Mouse (Mus musculus) lung, postnatal 0 days (tissue): Measurements from ENCODE around the gene Cabp4. TPM values are rescaled to one million over a fixed set of nuclear protein-coding genes. Genes with fewer than 3 reads are reported as not detected.

ENCODE experiments used
- ATAC-seq: fragments of 200-750 bp; cut with Nextera tagmentation; 2 replicates; pipeline ENCODE4 v1.8.0; 2017; ENCODE audit warnings: moderate library complexity
- DNase-seq: peaks from one replicate; pipeline ENCODE4 v3.0.0-alpha.2; 2016; ENCODE audit warnings: low spot score
- H3K27ac ChIP-seq: fragments of 300-500 bp; sonication (generic); 2 replicates; pipeline ENCODE4 v1.5.1; 2014; ENCODE audit warnings: antibody characterized with exemption, mild to moderate bottlenecking, low read length, mixed read lengths
- H3K27me3 ChIP-seq: fragments of 300-500 bp; sonication (generic); replicated peaks from 2 replicates; pipeline ENCODE4 v1.6.1; 2014; ENCODE audit warnings: low read length, mixed read lengths; ENCODE audit not compliant: insufficient read depth
- H3K36me3 ChIP-seq: fragments of 300-500 bp; sonication (generic); 2 replicates; pipeline ENCODE4 v1.6.1; 2014; ENCODE audit warnings: low read length, mixed read lengths; ENCODE audit not compliant: insufficient read depth
- H3K4me1 ChIP-seq: fragments of 300-500 bp; sonication (generic); 2 replicates; pipeline ENCODE4 v1.6.1; 2014; ENCODE audit warnings: antibody characterized with exemption, low read depth, low read length, mixed read lengths; ENCODE audit not compliant: insufficient read depth
- H3K4me2 ChIP-seq: fragments of 300-500 bp; sonication (generic); replicated peaks from 2 replicates; pipeline ENCODE4 v1.6.1; 2014; ENCODE audit warnings: low read depth, mild to moderate bottlenecking, low read length, moderate library complexity, mixed read lengths
- H3K4me3 ChIP-seq: fragments of 300-500 bp; sonication (generic); 2 replicates; pipeline ENCODE4 v1.5.1; 2014; ENCODE audit warnings: low read depth, low read length
- H3K9ac ChIP-seq: fragments of 300-500 bp; sonication (generic); replicated peaks from 2 replicates; pipeline ENCODE4 v1.6.1; 2014; ENCODE audit warnings: low read depth, mild to moderate bottlenecking
- H3K9me3 ChIP-seq: fragments of 300-500 bp; sonication (generic); 2 replicates; pipeline ENCODE4 v1.6.1; 2016; ENCODE audit warnings: low read length, mixed read lengths
- CTCF ChIP-seq: IDR thresholded peaks from 2 replicates; pipeline ENCODE4 v1.5.1; 2016; ENCODE audit warnings: antibody characterized with exemption, mild to moderate bottlenecking
- EP300 ChIP-seq: IDR thresholded peaks from 2 replicates; pipeline ENCODE4 v1.6.1; 2016; ENCODE audit warnings: antibody characterized with exemption, mild to moderate bottlenecking, control low read depth
- whole genome bisulfite sequencing: fragments of 180-500 bp; shearing (Covaris S2); extraction: QIAGEN DNeasy Blood & Tissue Kit; methylation state at CpG from one replicate; pipeline ENCODE4 v1.1.7; 2014; 5-methylcytosine and 5-hydroxymethylcytosine counted together
- polyA plus RNA-seq: library from polyadenylated mRNA; unstranded; fragments of >200 nt; fragmentation: Nextera tagmentation; extraction: Ambion mirVana; gene quantifications from 2 replicates; pipeline ENCODE4 v1.2.1, GENCODE M21; 2015

Gene Cabp4
- polyA plus RNA-seq, 1 experiment from 2014 or later: 0.10 TPM

- WGBS: 73% methylated on average over 11 of the region's 11 CpGs
- Histone ChIP-seq H3K36me3 (peaks cover 3% of the 10 kb centered on the region; the same call in 1 of the 2 replicates), H3K27me3 (no peaks in the 10 kb centered on the region), H3K9me3 (no peaks in the 10 kb centered on the region), H3K4me1 (peaks cover 12% of the 10 kb centered on the region; the same call in 1 of the 2 replicates), H3K4me3 (peak overlapping the region; percentile 90), H3K27ac (peak overlapping the region; percentile 87), H3K9ac (peak overlapping the region; percentile 90), H3K4me2 (peak overlapping the region; percentile 79)
- ATAC-seq: no peak
- TF ChIP-seq CTCF (no peak), EP300 (no peak)
- no peak for DNase-seq
These were observed 5.5 kb upstream of the Cabp4 start for GRCm38 (mm10) chr19:4149283-4149682.

GRCm38 (mm10) chr19:4148819-4149218 lies 5.0 kb upstream of the Cabp4 start:
- Histone ChIP-seq H3K27ac (peak overlapping the region; percentile 87), H3K4me1 (peaks cover 12% of the 10 kb centered on the region; the same call in 1 of the 2 replicates), H3K27me3 (no peaks in the 10 kb centered on the region), H3K4me3 (peak overlapping the region; percentile 90), H3K36me3 (peaks cover 3% of the 10 kb centered on the region; the same call in 1 of the 2 replicates), H3K9me3 (no peaks in the 10 kb centered on the region), H3K4me2 (peak overlapping the region; percentile 79), H3K9ac (peak overlapping the region; percentile 90)
- peak; percentile 27 for ATAC-seq
- no peak for DNase-seq
- TF ChIP-seq CTCF (no peak), EP300 (no peak)
- 0% methylated on average over 6 of the region's 8 CpGs for WGBS

GRCm38 (mm10) chr19:4148491-4148806 lies 4.6 kb upstream of the Cabp4 start, which contains the start of gene Coro1b:
TSS of gene Coro1b (plus strand) at chr19:4148619.
- Histone ChIP-seq H3K4me1 (peaks cover 12% of the 10 kb centered on the region; the same call in 1 of the 2 replicates), H3K27ac (peak within 1 kb of the TSS; percentile 87), H3K27me3 (no peaks in the 10 kb centered on the region), H3K4me3 (peak within 1 kb of the TSS; percentile 90), H3K4me2 (peak within 1 kb of the TSS; percentile 79), H3K36me3 (peaks cover 3% of the 10 kb centered on the region; the same call in 1 of the 2 replicates), H3K9ac (peak within 1 kb of the TSS; percentile 90), H3K9me3 (no peaks in the 10 kb centered on the region)
- DNase-seq (peak; percentile 97), ATAC-seq (peak; percentile 96)
- WGBS: under 1% methylated on average over 20 of the region's 33 CpGs
- TF ChIP-seq CTCF (no peak), EP300 (no peak)

- Histone ChIP-seq H3K4me1 (peaks cover 12% of the 10 kb centered on the region; the same call in 1 of the 2 replicates), H3K9ac (peak overlapping the region; percentile 90; the same call in 1 of the 2 replicates), H3K4me2 (peak overlapping the region; percentile 79), H3K9me3 (no peaks in the 10 kb centered on the region), H3K27me3 (no peaks in the 10 kb centered on the region), H3K27ac (peak overlapping the region; percentile 69), H3K36me3 (no peaks in the 10 kb centered on the region; the same call in 1 of the 2 replicates), H3K4me3 (peak overlapping the region; percentile 90)
- TF ChIP-seq CTCF: no peak
- 38% methylated on average over 9 of the region's 9 CpGs for WGBS
- ATAC-seq: no peak
- no peak for DNase-seq
These were observed 4.1 kb upstream of the Cabp4 start for GRCm38 (mm10) chr19:4147782-4148490.

- Histone ChIP-seq H3K9ac (no peak overlapping the region), H3K27ac (peak overlapping the region; percentile 69; the same call in 1 of the 2 replicates), H3K4me2 (no peak overlapping the region), H3K36me3 (no peaks in the 10 kb centered on the region; the same call in 1 of the 2 replicates), H3K4me3 (no peak overlapping the region), H3K27me3 (no peaks in the 10 kb centered on the region), H3K9me3 (no peaks in the 10 kb centered on the region), H3K4me1 (peaks cover 12% of the 10 kb centered on the region; the same call in 1 of the 2 replicates)
- DNase-seq (peak; percentile 55), ATAC-seq (peak; percentile 5; the same call in 1 of the 2 replicates)
- TF ChIP-seq CTCF: no peak
- no peak for TF ChIP-seq EP300
- WGBS: 41% methylated on average over 3 of the region's 3 CpGs
These were observed 3.2 kb upstream of the Cabp4 start for GRCm38 (mm10) chr19:4147022-4147405.

GRCm38 (mm10) chr19:4146366-4147021 lies 2.7 kb upstream of the Cabp4 start:
- 62% methylated on average over 12 of the region's 12 CpGs for WGBS
- ATAC-seq: no peak

More at GRCm38 (mm10) chr19:4146366-4147021, 2.7 kb upstream of the Cabp4 start:
- Histone ChIP-seq H3K4me2 (no peak overlapping the region), H3K27me3 (no peaks in the 10 kb centered on the region), H3K4me1 (peaks cover 12% of the 10 kb centered on the region; the same call in 1 of the 2 replicates), H3K4me3 (no peak overlapping the region), H3K9ac (no peak overlapping the region), H3K9me3 (no peaks in the 10 kb centered on the region), H3K27ac (0 out of 2 replicates have a peak overlapping the region, but pooled peaks have one; percentile 69), H3K36me3 (no peaks in the 10 kb centered on the region; the same call in 1 of the 2 replicates)
- DNase-seq: no peak
- TF ChIP-seq CTCF: no peak
- no peak for TF ChIP-seq EP300
